Mouse (Mus musculus) bone marrow, adult 2 months (tissue): ENCODE measurements around the gene Tnip1. TPM values are rescaled to one million over a fixed set of nuclear protein-coding genes. Genes with fewer than 3 reads are reported as not detected.

Experiments
- H3K27ac ChIP-seq: fragments of 200-500 bp; 2 replicates; pipeline ENCODE4 v1.5.1; 2012; ENCODE audit warnings: low read depth, mild to moderate bottlenecking, control low read depth, inconsistent platforms, low read length; ENCODE audit not compliant: control insufficient read depth, poor library complexity, insufficient read depth
- H3K4me1 ChIP-seq: fragments of 200-500 bp; 2 replicates; pipeline ENCODE4 v1.6.1; 2011; ENCODE audit warnings: low read length; ENCODE audit not compliant: control insufficient read depth, insufficient read depth
- H3K4me3 ChIP-seq: fragments of 200-500 bp; replicated peaks from 2 replicates; pipeline ENCODE3; 2011; ENCODE audit warnings: mild to moderate bottlenecking, low read depth, low read length, control low read depth; ENCODE audit not compliant: control insufficient read depth
- CTCF ChIP-seq: fragments of 200-500 bp; IDR thresholded peaks from 2 replicates; pipeline ENCODE4 v1.5.1; 2011; ENCODE audit warnings: low read length, control low read depth; ENCODE audit not compliant: control insufficient read depth, insufficient read depth
- POLR2A ChIP-seq: fragments of 200-500 bp; IDR thresholded peaks from 2 replicates; pipeline ENCODE4 v1.6.1; 2011; ENCODE audit warnings: low read depth, mild to moderate bottlenecking, control low read depth, low read length, borderline replicate concordance; ENCODE audit not compliant: control insufficient read depth
- whole genome bisulfite sequencing: fragments of 180-500 bp; shearing (Covaris S2); methylation state at CpG from one replicate; pipeline ENCODE4 v1.1.7; 2018; 5-methylcytosine and 5-hydroxymethylcytosine counted together
- polyA plus RNA-seq: library from polyadenylated mRNA; stranded (reverse); fragments of >200 nt; gene quantifications from 2 replicates; pipeline ENCODE4 v1.2.4, GENCODE M21; 2011; ENCODE audit warnings: low replicate concordance; ENCODE audit not compliant: missing spikeins, insufficient read depth, insufficient read length

Tnip1 gene
- polyA plus RNA-seq = 10.1 and 22.5 TPM in 2 replicates

GRCm38 (mm10) chr11:54962810-54963209 lies at the start of gene Tnip1:
TSS of gene Tnip1 (minus strand) at chr11:54962917.
- H3K27ac ChIP-seq = no peak within 1 kb of the TSS
- H3K4me1 ChIP-seq = peaks cover 11% of the 10 kb centered on the region
- WGBS = 12% methylated on average over 6 of the region's 6 CpGs
- TF ChIP-seq CTCF (no peak), POLR2A (no peak)
- peak within 1 kb of the TSS; percentile 46 for H3K4me3 ChIP-seq

- Histone ChIP-seq H3K27ac (no peak overlapping the region), H3K4me3 (no peak overlapping the region), H3K4me1 (no peaks in the 10 kb centered on the region; the same call in 1 of the 2 replicates)
- 73% methylated on average over 3 of the region's 3 CpGs for WGBS
- TF ChIP-seq CTCF (no peak), POLR2A (no peak)
Measured at GRCm38 (mm10) chr11:55011440-55011839, 48.7 kb upstream of the Tnip1 start.

GRCm38 (mm10) chr11:55008230-55008629 lies 45.5 kb upstream of the Tnip1 start:
- Histone ChIP-seq H3K27ac (no peak overlapping the region), H3K4me1 (peaks cover 2% of the 10 kb centered on the region; the same call in 1 of the 2 replicates), H3K4me3 (no peak overlapping the region)
- TF ChIP-seq CTCF (no peak), POLR2A (no peak)
- WGBS = 30% methylated on average over 6 of the region's 6 CpGs

DNA sequence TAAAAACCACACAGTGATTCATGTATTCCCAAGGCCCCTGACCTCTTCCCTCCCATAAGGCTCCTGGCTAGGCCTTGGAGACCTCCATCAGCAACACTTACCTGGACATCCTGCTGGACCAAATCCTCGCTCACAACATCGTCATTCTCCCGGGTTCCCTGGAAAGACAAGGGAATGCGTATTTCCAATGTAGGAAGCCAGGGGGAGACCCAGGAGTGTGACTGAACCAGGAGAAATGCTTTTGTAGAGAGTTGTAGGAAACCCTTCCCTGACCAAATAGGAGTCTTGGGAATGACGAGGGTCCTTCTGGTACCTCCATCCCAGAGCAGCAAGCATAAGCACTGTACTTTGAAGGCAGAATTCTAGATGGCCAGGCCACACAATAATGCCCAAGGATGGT lies 43.0 kb upstream of the Tnip1 start:
- peaks cover 2% of the 10 kb centered on the region; the same call in 1 of the 2 replicates for H3K4me1 ChIP-seq
- H3K27ac ChIP-seq = no peak overlapping the region
- WGBS = 80% methylated on average over 5 of the region's 5 CpGs
- TF ChIP-seq CTCF = no peak
- no peak for TF ChIP-seq POLR2A
- no peak overlapping the region for H3K4me3 ChIP-seq

GRCm38 (mm10) chr11:55004970-55005502 lies 42.3 kb upstream of the Tnip1 start:
- WGBS = 57% methylated on average over 7 of the region's 7 CpGs
- Histone ChIP-seq H3K4me1 (peaks cover 2% of the 10 kb centered on the region; the same call in 1 of the 2 replicates), H3K4me3 (no peak overlapping the region), H3K27ac (peak overlapping the region; percentile 23; the same call in 1 of the 2 replicates)
- TF ChIP-seq POLR2A = no peak
- no peak for TF ChIP-seq CTCF

- WGBS = 30% methylated on average over 2 of the region's 2 CpGs
- Histone ChIP-seq H3K27ac (no peak overlapping the region), H3K4me3 (no peak overlapping the region), H3K4me1 (no peaks in the 10 kb centered on the region)
- TF ChIP-seq POLR2A (no peak), CTCF (no peak)
Measured at GRCm38 (mm10) chr11:54998708-54999107, 36.0 kb upstream of the Tnip1 start.

- TF ChIP-seq POLR2A (no peak), CTCF (peak; percentile 95)
- H3K4me3 ChIP-seq = no peak overlapping the region
- 5% methylated on average over 12 of the region's 12 CpGs for WGBS
- no peak overlapping the region for H3K27ac ChIP-seq
- no peaks in the 10 kb centered on the region for H3K4me1 ChIP-seq
Measured at GRCm38 (mm10) chr11:54998284-54998683, 35.6 kb upstream of the Tnip1 start.

GRCm38 (mm10) chr11:54996176-54996575 lies 33.5 kb upstream of the Tnip1 start:
- no peaks in the 10 kb centered on the region for H3K4me1 ChIP-seq
- TF ChIP-seq POLR2A (no peak), CTCF (no peak)
- H3K4me3 ChIP-seq = no peak overlapping the region
- 84% methylated on average over 7 of the region's 7 CpGs for WGBS
- no peak overlapping the region for H3K27ac ChIP-seq
